Mouse (Mus musculus) right cerebral cortex, postnatal 14 days (tissue): ENCODE measurements around the gene Nek10.
"Not testable (repeated sequence)": the region's sequence is repeated elsewhere in the genome, so short reads cannot be mapped to it uniquely, and the experiment has no call there.

Experiments used
- DNase-seq: peaks from one replicate; pipeline ENCODE4 v3.0.0; 2022

Gene Nek10

DNA sequence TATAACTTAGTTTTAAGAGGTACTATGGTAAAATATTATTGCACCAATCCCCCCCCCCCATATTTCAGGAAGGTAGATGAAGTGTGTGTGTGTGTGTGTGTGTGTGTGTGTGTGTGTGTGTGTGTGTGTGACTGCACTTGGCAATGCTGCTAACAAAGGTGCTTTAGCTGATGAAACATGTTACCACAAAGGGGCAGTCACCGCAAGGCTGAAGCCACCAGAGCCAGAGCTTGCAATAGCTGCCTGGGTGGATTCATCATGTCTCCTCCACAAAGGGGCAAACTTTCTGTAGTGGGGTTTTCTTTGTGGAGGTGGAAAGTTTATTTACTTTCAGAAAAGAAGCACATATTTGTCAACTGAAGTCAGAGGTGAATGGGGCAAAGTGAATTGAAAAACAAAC is 67.9 kb downstream of the Nek10 start:
- peak; percentile 18 for DNase-seq

DNA sequence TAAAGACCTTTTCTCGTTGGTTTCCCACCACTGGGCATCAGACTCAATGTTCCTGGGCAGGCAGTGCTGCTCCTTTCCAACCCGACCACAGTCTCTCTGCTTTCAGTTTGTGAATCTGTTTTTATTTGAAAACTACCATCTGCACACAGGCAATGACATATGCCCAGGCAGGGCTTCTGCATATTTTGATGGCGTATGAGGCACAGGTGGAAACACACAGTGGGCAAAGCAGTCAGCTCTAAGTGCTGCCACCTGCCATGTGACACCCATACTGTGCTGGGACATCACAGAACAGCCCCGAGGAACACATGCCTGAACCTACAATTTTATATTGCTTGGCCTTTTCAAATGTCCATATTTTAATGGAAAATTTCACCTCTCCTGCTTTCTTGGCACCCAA is 68.5 kb downstream of the Nek10 start:
- DNase-seq = no peak

DNA sequence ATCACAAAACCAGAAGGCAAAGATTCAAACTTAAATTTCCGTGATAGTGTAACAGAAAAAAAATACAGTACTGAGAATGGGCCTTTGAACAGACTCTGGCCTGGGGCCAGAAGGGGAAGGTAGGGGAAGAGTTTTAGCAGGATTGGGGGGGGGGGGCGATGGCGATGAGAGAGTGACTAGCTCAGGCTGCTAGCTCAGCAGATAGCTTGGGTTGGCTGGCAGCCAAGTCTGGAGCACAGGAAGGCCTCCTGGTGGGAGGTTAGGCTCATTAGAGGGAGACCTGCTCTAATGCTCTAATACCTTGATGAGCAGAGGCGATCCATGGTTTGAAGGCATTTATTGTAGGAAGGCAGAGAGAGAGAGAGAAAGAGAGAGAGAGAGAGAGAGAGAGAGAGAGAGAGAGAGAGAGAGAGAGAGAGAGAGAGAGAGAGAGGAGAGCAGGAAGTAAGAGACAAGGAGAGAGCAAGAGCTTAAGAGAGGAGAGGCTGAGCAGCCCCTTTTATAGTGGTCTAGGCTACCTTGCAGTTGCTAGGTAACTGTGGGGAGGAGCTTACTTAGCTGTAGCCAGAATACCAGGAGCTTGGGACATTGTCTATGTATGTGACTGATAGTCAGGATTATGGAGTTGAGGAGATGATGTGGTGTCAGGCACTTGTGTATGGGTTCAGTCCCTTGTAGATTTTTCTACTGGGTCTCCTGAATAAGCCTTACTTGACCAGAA is 90.9 kb downstream of the Nek10 start:
- DNase-seq = peak; percentile 29

DNA sequence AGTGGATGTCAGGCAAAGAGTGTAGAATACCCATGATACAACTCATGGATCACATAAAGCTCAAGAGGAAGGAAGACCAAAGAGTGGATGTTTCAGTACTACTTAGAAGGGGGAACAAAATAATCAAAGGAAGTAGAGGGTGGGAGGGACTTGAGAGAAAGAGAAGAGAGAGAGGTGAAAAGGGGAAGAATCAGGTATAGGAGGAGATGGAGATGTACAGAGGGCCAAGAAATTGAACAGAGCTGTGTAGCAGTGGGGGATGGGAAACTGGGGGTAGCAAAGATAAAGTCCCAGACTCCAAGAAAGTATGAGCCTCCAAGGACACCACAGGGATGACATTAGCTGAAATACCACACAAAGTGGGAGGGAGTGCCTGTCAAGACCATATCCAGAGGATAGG is 91.6 kb downstream of the Nek10 start:
- DNase-seq = no peak

DNA sequence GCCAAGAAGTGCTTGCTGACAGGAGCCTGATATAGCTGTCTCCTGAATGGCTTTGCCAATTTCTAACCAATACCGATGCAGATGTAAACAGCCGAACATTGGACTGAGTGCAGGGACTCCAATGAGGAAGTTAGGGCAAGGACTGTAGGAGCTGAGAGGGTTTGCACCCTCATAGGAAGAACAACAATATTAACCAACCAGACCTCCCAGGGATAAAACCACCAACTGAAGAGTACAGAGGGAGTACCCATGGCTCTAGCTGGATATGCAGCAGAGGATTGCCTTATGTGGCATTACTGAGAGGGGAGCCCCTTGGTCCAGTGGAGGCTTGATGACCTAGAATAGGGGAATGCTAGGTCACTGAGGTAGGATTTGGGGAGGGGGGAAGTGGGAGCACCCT is 92.1 kb downstream of the Nek10 start:
- DNase-seq = no peak

DNA sequence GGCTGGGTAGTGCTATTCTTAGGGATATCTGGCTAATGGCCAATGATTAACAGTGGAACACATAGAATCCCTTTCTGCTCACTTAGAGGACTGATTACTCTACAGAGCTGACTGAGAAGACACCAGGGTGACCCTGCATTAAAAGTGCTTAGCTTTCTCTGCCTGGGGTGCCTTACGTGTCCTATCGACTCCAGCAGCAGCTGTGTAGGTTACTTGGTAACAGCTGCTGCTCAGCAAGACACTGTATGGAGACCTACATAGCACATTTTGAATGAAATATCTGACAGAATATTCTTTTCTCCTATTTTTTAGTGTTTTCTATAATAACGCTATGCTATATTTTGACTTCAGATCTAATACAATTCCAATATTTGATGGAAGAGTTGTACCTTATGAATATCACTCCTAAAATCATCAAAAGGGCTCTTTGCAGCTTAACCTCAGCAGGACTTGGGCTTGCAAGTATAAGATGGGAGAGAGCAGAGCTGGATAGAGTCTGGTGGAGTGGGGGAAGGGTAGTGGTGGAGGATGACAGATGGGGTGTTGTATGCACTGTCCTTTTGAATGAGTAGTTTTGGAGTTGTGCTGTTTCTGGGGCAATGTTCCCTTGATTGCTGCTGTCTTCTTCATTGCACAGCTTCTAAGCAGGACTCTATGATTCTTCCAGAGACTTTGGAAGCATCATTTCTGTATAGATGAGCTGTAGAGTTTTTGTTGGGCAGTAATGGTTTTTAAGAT is 93.4 kb downstream of the Nek10 start:
- DNase-seq = no peak

DNA sequence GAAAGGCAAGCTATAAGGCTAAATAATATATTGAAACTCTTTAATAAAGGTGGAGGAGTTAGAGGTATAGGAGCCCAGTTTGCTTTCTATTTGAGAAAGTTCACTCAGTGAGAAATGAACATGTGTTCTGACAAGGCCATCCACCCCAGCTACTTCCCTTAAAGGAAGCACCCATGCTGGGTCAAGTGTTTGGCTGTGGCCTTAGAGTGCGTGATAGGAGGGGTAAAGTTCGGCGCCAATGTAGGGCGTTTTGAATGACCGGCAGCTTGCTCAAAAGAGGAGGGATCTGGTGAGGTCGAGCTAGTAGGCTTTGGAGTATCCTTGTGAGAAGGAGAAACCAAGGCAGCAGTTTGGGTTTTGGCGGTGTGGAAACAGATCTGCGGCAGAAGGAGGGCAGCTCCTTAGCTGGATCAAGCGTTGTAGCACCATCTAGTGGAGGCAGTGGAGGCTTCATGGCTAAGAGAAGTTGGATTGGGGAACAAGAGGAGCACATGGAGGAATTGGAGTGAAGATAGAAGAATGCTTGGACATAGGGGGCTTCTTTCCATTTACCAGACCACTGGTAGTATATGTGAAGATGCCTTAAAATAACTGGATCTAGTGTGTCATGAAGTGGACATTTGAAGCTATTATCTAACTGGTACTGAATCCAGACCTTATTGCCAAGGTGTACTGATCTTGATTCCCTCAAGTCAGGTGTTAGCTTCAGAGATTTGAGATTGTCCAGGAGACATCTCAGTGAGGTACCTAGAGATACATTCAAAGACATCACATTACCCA is 101.7 kb downstream of the Nek10 start:
- DNase-seq = peak; percentile 74

DNA sequence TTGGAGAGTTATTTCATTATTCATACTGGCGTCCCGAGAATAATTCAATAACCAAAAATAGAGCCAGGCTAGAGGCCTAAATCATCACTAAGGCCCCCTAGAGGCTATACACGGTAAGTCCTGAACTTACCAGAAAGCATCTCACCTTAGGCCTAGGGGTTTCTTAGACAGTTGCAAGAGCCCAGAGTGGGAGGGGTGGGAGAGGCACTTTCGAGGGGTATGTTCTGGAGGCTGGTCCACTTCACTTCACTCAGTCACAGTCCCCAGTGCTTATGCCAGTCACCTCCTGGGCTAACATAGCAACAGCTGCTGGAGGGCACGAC is 102.3 kb downstream of the Nek10 start:
- no peak for DNase-seq

DNA sequence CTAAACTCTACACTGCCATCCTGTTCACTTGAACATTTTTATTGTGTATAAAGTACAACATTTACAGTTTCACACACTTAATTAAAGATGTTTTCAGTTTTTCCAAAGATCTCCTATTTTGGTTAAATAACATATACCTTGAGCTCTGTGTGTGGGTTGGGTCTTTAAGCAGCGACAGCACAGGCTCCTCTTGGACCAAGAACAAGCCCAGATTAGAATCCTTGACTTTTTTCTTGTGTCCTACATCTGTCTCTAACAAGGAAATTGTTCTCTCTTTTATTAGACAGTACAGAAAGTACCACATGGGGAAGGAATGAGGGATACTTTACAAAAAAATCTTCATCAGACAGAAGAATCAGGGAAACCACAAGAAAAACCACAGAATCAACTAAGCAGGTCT is 122.4 kb downstream of the Nek10 start:
- no peak for DNase-seq

DNA sequence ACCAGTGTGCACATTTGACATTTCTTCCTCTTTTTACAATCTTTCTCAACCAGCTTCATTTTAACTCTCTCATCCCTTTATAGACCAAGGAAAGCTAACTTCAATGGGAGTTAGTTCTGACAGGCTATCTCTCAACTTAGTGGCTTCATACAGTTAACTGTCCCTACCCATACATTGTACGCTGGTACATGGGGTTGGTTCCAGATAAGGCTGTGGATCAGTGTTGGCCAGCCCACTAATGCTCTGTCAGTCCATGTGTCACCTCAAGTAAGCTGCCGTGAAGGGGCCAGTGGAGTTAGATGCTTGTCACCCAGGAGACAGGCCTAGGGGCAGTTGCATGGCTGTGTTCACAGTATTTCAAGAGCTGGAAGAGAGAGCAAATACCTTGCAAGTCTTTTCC is 124.3 kb downstream of the Nek10 start:
- DNase-seq = no peak

DNA sequence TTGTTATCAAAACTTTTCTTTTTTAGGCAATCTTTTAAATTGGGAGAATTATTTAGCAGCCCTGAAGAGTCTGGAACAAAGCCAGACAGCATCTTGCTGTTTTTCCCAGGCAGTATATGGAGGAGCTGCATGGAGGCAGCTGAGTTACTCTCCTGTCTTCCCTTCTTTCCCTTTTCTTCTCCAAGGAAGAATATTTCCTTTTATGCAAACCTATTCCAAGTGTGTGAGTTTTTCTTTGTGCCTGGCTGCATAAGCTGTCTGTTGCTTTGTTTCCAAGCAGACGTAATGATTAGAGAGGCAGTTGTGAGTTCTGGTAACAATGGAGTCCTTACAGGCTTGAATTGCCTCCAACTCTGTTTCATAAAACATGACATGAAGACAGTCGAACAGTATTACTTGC is 131.8 kb downstream of the Nek10 start:
- DNase-seq = no peak

DNA sequence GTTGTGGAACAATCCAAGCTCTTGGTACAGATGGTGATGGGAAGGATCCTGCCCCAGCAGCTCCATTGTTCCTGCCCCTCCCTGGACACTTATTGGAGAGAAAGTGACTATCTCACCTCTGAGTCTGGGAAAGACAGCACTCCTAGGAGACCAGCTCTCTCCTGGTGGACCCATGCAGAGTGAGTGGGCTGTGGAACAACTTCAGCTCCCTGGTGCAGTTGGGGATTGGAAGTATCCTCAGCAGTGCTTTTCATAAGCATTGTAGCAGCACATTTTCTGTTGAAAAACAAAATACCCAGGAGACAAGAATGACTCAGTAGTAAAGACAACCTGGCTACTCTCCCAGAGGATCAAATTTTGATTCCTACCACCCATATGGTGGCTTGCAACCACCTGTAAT is 142.7 kb downstream of the Nek10 start:
- no peak for DNase-seq

DNA sequence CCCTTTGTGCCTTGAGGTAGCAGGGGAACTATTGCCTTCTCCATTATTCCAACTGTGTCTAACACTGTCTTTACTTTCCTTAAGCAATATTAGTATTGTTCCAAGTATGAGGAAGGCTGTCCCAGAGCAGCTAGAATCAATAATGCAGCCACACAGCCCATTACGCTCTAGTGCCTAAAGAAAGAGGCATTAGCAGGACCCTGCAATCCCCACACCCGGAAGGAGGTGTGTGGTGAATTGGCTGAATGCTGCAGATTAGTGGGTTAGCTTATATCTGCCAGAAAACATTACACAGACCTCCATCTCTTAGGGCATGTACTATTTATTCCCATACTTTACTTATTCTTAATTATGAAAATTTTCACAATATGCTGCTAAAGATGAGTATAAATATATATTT is 145.8 kb downstream of the Nek10 start:
- no peak for DNase-seq

DNA sequence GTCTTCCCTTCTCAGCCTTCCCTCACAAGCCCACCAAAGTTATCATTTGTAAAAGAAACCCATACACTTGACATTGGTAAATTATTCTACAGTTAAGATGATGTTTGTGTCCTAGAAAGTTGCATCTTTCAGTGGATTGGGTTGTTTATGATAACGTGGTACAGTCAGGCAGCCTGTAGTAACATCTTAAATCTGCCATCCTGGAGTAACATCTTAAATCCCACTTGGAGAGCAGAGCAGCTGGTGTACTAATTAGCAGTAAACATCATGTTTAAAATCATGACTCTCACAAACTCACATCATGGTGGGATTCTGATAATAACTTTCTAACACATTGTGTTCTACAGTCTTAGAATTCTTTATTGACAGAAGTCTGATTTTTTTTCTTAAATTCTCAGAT is 148.6 kb downstream of the Nek10 start:
- DNase-seq = no peak

DNA sequence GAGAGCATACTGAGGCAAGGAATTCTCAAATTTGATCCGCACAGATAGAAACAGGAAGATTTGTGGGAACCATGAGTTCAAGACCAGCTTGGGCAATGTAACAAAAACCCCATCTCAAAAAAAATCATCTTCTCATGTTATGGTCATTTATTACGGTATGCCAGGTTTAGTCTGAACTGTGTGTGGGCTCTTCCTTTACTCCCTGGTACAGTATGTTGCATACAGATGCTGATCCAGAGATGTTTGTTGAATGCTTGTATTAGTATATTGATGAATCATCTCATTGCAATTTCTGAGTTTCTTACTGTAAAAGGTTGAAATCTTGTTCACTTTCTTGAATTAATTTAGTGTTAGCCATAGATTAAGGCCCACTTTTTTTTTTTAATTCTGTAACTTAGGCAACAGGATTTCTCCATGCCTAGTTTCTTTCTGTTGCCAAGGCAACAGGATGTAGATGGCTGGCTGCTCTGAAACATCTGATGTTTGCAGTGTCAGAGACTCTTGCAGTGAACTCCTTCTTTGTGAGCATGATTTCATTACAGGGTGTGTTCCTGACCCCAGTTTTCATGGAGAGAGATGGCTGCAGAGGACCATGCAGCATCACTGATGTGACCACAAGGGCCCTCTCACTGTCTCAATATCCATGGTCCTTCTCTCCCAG is 156.7 kb downstream of the Nek10 start:
- no peak for DNase-seq

DNA sequence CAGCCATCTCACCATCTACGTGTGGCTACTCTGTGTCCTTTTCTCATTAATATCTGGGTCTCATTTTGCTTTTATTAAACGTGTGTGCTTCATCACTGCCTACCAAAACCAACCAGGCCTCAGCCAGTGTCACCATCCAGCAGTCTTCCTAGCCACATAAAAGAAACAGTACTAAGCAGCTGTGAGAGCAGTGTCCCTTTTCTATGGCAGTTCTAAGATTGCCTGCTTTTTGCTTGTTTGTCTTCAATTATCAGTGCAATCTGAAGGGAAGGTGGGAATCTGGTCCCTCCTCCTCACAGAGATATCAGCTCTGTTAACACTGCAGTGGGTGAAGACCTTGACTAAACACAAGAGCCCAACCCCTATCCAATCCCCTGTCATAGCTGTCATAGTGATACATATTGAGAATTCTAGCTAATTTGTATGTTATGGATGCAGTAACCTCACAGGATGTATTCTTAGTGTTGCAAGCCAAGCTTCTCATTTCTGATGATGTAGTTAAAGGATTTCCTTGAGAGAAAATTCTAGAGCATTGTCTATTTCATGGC is 157.3 kb downstream of the Nek10 start:
- no peak for DNase-seq

DNA sequence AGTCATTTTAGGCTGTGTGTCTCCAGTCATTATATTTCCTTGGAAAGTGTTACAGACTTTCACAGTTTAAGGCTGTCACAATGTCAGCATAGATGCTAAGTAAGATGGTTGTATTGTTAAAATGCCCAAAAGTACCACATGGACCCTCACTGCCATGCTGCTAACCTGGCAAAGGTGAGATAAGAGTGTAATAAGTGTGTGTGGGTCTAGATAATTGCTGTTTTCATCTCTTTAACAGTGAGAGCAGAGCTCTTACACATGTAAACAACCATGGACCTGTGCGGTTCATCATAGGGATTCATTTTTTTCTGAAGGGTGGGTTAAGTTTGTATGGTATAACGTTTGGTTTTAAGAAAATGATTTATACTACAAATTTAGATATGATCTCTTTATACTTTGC is 167.4 kb downstream of the Nek10 start:
- DNase-seq = no peak

DNA sequence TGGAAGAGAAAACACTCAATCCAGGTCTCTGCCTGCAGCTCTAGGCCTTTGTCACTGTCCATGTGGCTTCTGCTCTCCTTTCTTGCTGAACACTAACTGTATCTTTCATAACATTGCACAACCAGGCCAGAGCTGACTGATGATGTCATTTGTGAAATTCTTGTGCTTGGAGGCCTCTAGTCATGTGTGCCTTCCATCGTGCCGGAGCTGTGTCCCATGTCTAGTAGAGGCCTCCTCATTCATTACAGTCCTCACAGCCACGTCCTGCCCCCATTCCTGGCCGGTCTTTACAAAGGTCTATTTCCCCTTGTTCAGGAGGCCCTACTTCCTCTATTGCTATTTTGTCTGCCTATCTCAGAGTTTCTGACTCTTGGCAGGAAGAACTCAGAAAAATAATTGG is 167.8 kb downstream of the Nek10 start:
- no peak for DNase-seq

DNA sequence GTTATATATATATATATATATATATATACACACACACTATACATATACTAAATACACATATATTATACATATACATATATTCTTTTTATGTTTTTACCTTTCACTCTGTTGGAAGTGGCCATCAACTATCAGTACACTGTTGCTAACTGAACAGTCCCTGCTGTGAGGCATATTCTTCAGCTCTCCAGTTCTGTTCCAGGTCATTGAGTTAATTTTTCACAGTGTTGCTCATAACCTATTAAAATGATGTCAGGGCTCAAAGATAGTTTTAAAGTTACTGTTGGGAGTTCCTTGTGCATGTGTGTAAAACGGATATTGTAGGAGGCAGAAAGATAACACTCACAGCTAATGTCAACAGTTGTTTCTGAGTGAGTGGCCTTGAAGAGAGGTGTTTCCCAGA is 170.9 kb downstream of the Nek10 start:
- no peak for DNase-seq

DNA sequence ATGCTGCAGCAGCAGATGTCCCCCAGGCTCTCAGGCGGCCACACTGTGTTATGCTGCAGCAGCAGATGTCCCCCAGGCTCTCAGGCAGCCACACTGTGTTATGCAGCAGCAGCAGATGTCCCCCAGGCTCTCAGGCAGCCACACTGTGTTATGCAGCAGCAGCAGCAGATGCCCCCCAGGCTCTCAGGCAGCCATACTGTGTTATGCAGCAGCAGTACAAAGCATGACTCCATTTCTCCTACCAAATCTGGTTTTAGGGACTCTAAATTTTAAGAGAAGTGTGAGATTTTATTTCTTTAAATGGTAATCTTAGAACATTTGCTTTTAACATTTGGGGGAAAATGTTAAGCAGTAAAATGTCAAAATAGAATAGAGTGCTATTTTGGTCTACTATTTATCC is 180.9 kb downstream of the Nek10 start:
- DNase-seq = not testable (repeated sequence)

DNA sequence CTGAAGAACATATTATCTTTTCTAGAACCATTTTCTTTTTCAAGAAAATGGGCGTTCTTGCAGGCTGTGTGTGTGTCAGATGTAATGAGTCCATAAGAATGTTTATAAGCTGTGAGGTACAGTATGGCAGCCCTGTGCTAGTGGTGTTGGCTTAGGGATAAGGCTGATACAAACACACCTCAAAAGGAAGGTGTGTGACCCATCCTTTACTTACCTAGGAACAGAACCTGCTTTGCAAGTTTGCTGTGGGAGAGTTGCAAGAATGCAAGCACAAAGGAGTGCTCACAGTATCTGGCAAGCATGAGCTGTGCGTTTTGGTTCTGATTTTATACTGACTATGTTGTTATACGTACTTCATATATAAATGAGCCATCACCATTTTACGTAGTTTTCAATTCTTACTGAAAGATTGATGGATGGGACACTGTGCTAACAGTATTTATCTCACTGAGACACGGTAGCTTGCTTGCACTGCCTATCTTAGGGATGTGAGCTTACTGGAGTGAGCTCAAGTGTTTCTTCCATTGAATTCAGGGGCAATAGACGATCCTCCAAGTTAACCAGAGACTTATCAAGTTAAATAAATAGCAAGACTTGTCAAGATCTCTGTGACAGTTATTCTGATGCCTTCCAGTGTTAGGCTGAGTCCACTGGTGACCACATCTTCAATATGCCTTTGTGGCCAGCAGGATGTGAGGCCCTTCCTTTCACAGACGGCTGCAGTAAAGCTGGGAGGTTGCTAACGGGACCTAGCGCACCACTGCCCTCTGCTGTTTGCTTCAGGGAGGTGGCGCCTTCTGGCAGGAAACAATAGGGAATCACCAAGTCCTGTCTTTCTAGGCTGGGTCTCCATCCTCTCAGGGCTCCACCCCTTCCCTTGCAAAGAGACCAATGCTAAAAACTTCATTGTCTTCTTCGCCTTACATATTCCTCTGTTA is 181.8 kb downstream of the Nek10 start:
- peak; percentile 80 for DNase-seq

DNA sequence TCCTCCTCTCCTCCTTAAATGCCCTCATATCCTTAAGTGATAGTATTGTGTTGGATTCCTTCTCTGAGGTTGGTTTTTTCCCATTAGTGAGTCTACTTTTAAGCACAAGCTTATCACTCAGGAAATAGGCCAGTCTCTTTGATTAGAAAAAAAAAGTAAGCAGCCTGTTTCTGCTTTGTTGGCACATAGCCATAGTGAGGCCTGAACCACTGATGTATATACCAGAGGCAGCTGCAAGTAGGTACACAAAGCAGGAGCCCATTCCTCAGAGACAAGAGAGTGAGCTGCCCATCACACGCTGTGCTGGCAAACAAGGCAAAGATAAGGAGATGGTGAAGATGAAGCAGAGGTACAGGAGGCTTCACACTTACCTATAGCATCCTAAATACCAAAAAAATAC is 184.2 kb downstream of the Nek10 start:
- DNase-seq = no peak
